Mouse (Mus musculus): Measurements from ENCODE around the gene Pla2g4e.

DNA sequence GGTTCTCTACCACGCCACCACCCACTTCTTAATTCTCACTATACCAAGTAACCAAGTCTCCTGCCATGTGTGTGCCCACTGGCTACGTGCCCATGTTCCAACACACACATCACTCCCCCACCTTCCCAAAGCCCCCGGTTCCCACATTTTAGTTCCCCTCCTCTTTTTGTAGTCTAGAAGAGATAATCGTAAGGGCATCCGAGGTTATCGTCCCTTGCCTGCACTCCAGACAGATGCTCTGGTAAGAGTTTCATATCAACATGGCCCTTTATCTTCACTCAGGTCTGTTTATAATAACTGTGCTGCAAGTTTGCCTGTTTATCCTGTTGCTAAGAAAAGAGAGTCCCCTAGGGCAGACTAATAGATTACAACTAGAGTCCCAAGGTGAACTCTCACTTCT lies 127.8 kb downstream of the Pla2g4e start:
- TF ChIP-seq TAL1 (IDR thresholded peaks at IDR 0.05; ENCODE audit: low read length) (no peak), GATA1 (IDR thresholded peaks at IDR 0.05; ENCODE audit: low read length) (no peak)

Measured in erythroblast, embryonic 14.5 days (primary cell).